Mouse (Mus musculus): Measurements from ENCODE around the gene Baiap2. TPM values are rescaled to one million over a fixed set of nuclear protein-coding genes. Genes with fewer than 3 reads are reported as not detected.

Baiap2 gene
- 16.8 and 20.1 TPM in 2 replicates for polyA plus RNA-seq (2015; fragmentation: Nextera tagmentation; extraction: Ambion mirVana)

- Histone ChIP-seq H3K36me3 (no peaks in the 10 kb centered on the region), H3K27ac (replicated peaks) (peak within 1 kb of the TSS; percentile 83), H3K4me2 (peak within 1 kb of the TSS; percentile 83), H3K4me1 (replicated peaks) (peaks cover 55% of the 10 kb centered on the region), H3K27me3 (peaks cover 6% of the 10 kb centered on the region; the same call in 1 of the 2 replicates), H3K4me3 (peak within 1 kb of the TSS; percentile 78), H3K9me3 (no peaks in the 10 kb centered on the region), H3K9ac (peak within 1 kb of the TSS; percentile 60)
- under 1% methylated on average over 70 of the region's 79 CpGs for WGBS
- peak; percentile 96 for ATAC-seq (ENCODE audit: low FRiP score, low read depth)
These were observed at the start of gene Baiap2 for GRCm38 (mm10) chr11:119942727-119943427. TSS of gene Baiap2 (plus strand) at chr11:119942763.

DNA sequence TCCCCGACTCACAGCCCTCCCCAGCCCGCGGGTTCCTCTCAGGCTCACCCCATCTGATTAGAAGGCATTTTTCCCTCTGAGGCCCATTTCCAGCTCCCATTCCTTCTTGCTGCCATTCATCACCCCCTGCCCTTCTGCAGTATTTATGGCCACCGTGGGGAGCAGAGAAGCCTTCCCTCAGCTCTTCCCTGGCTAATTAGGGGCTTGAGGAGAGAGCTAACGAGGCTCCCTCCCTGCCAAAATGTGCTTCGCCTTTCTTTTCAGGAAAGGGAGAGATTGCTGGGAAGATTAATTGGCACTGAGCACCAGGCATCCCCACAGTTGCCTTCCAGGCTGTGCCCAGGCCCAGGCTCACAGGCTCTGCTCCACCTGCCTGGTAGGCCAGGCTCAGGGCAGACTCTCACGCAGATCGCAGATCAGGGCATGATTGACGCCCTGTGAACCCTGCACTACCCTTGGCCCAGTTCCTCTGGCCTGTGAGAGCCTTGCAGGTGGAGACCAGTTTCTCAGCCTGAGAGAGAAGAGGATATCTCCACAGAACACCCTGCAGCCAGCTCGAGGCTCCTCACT is 48.8 kb upstream of the Baiap2 start:
- 49% methylated on average over 10 of the region's 10 CpGs for WGBS
- Histone ChIP-seq H3K27ac (replicated peaks) (peak overlapping the region; percentile 52), H3K9ac (peak overlapping the region; percentile 6; the same call in 1 of the 2 replicates), H3K36me3 (peaks cover 29% of the 10 kb centered on the region), H3K4me2 (no peak overlapping the region), H3K9me3 (no peaks in the 10 kb centered on the region), H3K4me3 (no peak overlapping the region), H3K27me3 (no peaks in the 10 kb centered on the region), H3K4me1 (replicated peaks) (peaks cover 22% of the 10 kb centered on the region)
- 0 out of 2 replicates have a peak, but pooled peaks have one; percentile 31 for ATAC-seq (ENCODE audit: low FRiP score, low read depth)

- no peak for ATAC-seq (ENCODE audit: low FRiP score, low read depth)
- H3K9ac ChIP-seq: no peak overlapping the region
- H3K36me3 ChIP-seq: peaks cover 21% of the 10 kb centered on the region
- peak overlapping the region; percentile 52; the same call in 1 of the 2 replicates for H3K27ac ChIP-seq (replicated peaks)
- H3K27me3 ChIP-seq: no peaks in the 10 kb centered on the region
- WGBS: 80% methylated on average over 6 of the region's 6 CpGs
- peaks cover 25% of the 10 kb centered on the region for H3K4me1 ChIP-seq (replicated peaks)
- no peak overlapping the region for H3K4me3 ChIP-seq
- no peaks in the 10 kb centered on the region for H3K9me3 ChIP-seq
- H3K4me2 ChIP-seq: no peak overlapping the region
These were observed 47.9 kb upstream of the Baiap2 start for GRCm38 (mm10) chr11:119894634-119895033.

- no peak overlapping the region for H3K4me3 ChIP-seq
- H3K4me1 ChIP-seq (replicated peaks): peaks cover 25% of the 10 kb centered on the region
- H3K9ac ChIP-seq: no peak overlapping the region
- H3K27ac ChIP-seq (replicated peaks): peak overlapping the region; percentile 76
- peak; percentile 79 for ATAC-seq (ENCODE audit: low FRiP score, low read depth)
- H3K27me3 ChIP-seq: no peaks in the 10 kb centered on the region
- peaks cover 7% of the 10 kb centered on the region for H3K36me3 ChIP-seq
- 53% methylated on average over 9 of the region's 9 CpGs for WGBS
- H3K4me2 ChIP-seq: no peak overlapping the region
- H3K9me3 ChIP-seq: no peaks in the 10 kb centered on the region
These were observed 45.5 kb upstream of the Baiap2 start for GRCm38 (mm10) chr11:119897041-119897440.

- 76% methylated on average over 11 of the region's 11 CpGs for WGBS
- Histone ChIP-seq H3K9ac (no peak overlapping the region), H3K27ac (replicated peaks) (peak overlapping the region; percentile 17; the same call in 1 of the 2 replicates), H3K36me3 (peaks cover 7% of the 10 kb centered on the region), H3K4me2 (no peak overlapping the region), H3K4me3 (no peak overlapping the region), H3K4me1 (replicated peaks) (peaks cover 18% of the 10 kb centered on the region), H3K9me3 (no peaks in the 10 kb centered on the region), H3K27me3 (no peaks in the 10 kb centered on the region)
- no peak for ATAC-seq (ENCODE audit: low FRiP score, low read depth)
These were observed 43.6 kb upstream of the Baiap2 start for GRCm38 (mm10) chr11:119898976-119899375.

GRCm38 (mm10) chr11:119901174-119901573 is 41.4 kb upstream of the Baiap2 start:
- Histone ChIP-seq H3K4me1 (replicated peaks) (peaks cover 19% of the 10 kb centered on the region), H3K4me2 (no peak overlapping the region)
- WGBS: 76% methylated on average over 4 of the region's 4 CpGs

GRCm38 (mm10) chr11:119902891-119903290 is 39.7 kb upstream of the Baiap2 start:
- no peaks in the 10 kb centered on the region for H3K9me3 ChIP-seq
- H3K9ac ChIP-seq: no peak overlapping the region
- H3K27ac ChIP-seq (replicated peaks): no peak overlapping the region
- H3K27me3 ChIP-seq: no peaks in the 10 kb centered on the region; the same call in 1 of the 2 replicates
- H3K4me1 ChIP-seq (replicated peaks): peaks cover 12% of the 10 kb centered on the region
- 72% methylated on average over 4 of the region's 4 CpGs for WGBS
- no peak for ATAC-seq (ENCODE audit: low FRiP score, low read depth)
- no peak overlapping the region for H3K4me3 ChIP-seq
- H3K4me2 ChIP-seq: no peak overlapping the region
- H3K36me3 ChIP-seq: peaks cover 4% of the 10 kb centered on the region

More at GRCm38 (mm10) chr11:119901174-119901573, 41.4 kb upstream of the Baiap2 start:
- H3K9ac ChIP-seq: no peak overlapping the region
- H3K4me3 ChIP-seq: no peak overlapping the region
- H3K36me3 ChIP-seq: peaks cover 7% of the 10 kb centered on the region
- H3K27ac ChIP-seq (replicated peaks): no peak overlapping the region
- H3K27me3 ChIP-seq: no peaks in the 10 kb centered on the region; the same call in 1 of the 2 replicates
- H3K9me3 ChIP-seq: no peaks in the 10 kb centered on the region
- no peak for ATAC-seq (ENCODE audit: low FRiP score, low read depth)

DNA sequence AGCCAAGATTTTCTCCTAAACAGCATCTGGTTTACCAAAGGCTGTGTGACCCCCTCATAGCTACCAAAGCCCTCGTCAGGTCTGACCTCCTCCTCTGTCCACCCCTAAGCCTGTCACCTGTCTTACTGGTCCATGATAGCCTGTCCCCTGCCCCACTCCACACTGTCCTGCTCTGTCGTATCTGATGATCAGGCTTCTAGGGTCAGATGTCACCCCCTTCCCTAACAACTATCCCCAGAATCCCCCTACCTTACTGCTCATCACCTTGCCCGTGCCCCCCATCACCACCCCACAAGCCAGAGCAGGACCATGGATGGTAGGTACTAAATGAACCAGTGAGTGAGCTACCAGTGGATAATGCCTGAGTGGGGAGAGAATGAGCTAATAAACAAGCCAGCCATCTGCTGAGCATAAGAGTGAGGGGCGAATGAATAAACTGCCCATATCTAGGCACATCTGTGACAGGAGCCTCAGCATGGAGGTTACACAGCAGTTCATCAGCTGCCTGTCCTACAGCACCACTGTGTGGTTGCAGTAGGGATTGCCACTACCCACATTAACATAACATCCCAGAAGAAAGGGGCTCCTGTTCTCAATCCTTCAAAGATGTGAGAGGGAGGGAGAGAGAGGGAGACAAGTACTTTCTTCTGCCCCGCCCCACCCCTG is 37.8 kb upstream of the Baiap2 start:
- WGBS: 33% methylated on average over 5 of the region's 5 CpGs
- Histone ChIP-seq H3K4me2 (no peak overlapping the region), H3K4me3 (no peak overlapping the region), H3K9ac (no peak overlapping the region), H3K4me1 (replicated peaks) (peaks cover 11% of the 10 kb centered on the region), H3K36me3 (no peaks in the 10 kb centered on the region), H3K27me3 (no peaks in the 10 kb centered on the region; the same call in none of the 2 replicates), H3K9me3 (no peaks in the 10 kb centered on the region), H3K27ac (replicated peaks) (no peak overlapping the region)
- ATAC-seq (ENCODE audit: low FRiP score, low read depth): peak; percentile 79

GRCm38 (mm10) chr11:119905794-119906193 is 36.8 kb upstream of the Baiap2 start:
- Histone ChIP-seq H3K4me3 (no peak overlapping the region), H3K27ac (replicated peaks) (no peak overlapping the region), H3K4me2 (no peak overlapping the region), H3K4me1 (replicated peaks) (peaks cover 13% of the 10 kb centered on the region), H3K9ac (no peak overlapping the region), H3K9me3 (no peaks in the 10 kb centered on the region), H3K36me3 (no peaks in the 10 kb centered on the region), H3K27me3 (no peaks in the 10 kb centered on the region; the same call in none of the 2 replicates)
- WGBS: 87% methylated on average over 5 of the region's 5 CpGs
- ATAC-seq (ENCODE audit: low FRiP score, low read depth): no peak

DNA sequence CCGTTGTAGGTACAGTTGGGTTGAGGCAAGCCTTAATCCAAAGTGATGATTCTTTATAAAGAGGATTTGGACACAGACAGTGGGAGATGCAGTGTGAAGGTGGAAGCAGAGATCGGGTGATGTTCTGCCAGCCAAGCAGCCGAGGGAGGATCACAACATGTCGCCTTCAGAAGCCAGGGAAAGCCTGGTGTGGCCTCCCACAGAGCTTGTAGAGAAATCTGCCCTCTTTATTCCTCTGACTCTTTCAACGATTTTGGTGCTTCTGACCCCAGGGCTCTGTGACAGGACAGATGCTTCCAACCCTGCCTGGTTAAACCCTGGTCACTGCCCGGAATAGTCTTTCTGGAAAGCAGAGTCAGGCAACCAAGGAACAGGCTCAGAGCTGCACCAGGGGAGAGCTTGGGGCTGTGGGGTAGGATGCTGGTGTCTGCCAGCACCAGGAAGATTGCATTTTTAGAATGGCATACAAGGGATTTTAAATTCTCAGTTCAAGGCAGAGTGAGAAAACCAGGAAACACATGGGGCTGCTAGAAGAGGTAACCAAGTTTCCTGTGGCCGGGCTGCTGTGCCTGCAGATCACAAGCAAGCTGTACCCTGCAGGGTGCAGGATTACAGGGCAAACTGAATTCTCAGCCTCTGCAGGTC is 35.4 kb upstream of the Baiap2 start:
- H3K27ac ChIP-seq (replicated peaks): no peak overlapping the region
- no peaks in the 10 kb centered on the region for H3K36me3 ChIP-seq
- H3K9ac ChIP-seq: no peak overlapping the region
- H3K4me1 ChIP-seq (replicated peaks): peaks cover 13% of the 10 kb centered on the region
- H3K27me3 ChIP-seq: no peaks in the 10 kb centered on the region; the same call in none of the 2 replicates
- no peak for ATAC-seq (ENCODE audit: low FRiP score, low read depth)
- no peaks in the 10 kb centered on the region for H3K9me3 ChIP-seq
- H3K4me2 ChIP-seq: no peak overlapping the region
- WGBS: 41% methylated on average over 7 of the region's 7 CpGs
- H3K4me3 ChIP-seq: no peak overlapping the region

DNA sequence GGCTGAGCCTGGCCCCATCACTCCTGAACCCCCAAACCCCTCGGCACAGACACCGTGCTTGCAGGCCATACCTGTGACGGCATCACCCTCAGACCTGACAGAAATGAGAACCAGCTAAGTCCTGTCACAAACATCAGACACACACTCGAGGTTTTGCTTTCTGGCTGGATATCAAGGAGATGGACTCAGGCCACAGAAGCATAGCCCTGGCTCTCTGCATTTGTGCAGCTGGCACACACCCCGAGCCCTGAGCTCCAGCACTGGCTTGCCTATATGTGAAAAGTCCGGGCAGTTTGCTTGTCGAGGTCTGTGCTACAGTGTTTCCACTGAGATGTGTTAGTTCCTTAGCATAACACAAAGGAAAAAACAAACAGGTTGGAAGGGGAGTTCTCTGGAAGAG is 34.9 kb upstream of the Baiap2 start:
- Histone ChIP-seq H3K36me3 (no peaks in the 10 kb centered on the region), H3K4me1 (replicated peaks) (peaks cover 17% of the 10 kb centered on the region), H3K9ac (no peak overlapping the region), H3K4me3 (no peak overlapping the region), H3K4me2 (no peak overlapping the region), H3K9me3 (no peaks in the 10 kb centered on the region), H3K27ac (replicated peaks) (no peak overlapping the region), H3K27me3 (no peaks in the 10 kb centered on the region; the same call in none of the 2 replicates)
- no peak for ATAC-seq (ENCODE audit: low FRiP score, low read depth)
- WGBS: 44% methylated on average over 7 of the region's 7 CpGs
